Mouse (Mus musculus): ENCODE data around the gene Gsk3b.

- TF ChIP-seq CTCF (IDR thresholded peaks at IDR 0.05; ENCODE audit: low read depth, low read length) (no peak), GATA1 (IDR thresholded peaks at IDR 0.05; ENCODE audit: borderline replicate concordance, low read length) (no peak), POLR2AphosphoS5 (IDR thresholded peaks at IDR 0.05; ENCODE audit: insufficient replicate concordance, low read depth, low read length) (no peak), TAL1 (conservative IDR thresholded peaks at IDR 0.05; ENCODE audit: low read depth, low read length) (no peak)
These were observed at the start of gene Gsk3b for GRCm38 (mm10) chr16:38088629-38089446.
